Mouse (Mus musculus) stomach, embryonic 14.5 days (tissue): Measurements from ENCODE around the gene Olfr616. TPM values are rescaled to one million over a fixed set of nuclear protein-coding genes. Genes with fewer than 3 reads are reported as not detected.
"Not testable (repeated sequence)": the region's sequence is repeated elsewhere in the genome, so short reads cannot be mapped to it uniquely, and the experiment has no call there.

ENCODE experiments used
- ATAC-seq: fragments of 200-750 bp; cut with Nextera tagmentation; 2 replicates; pipeline ENCODE4 v1.8.0; 2017; ENCODE audit warnings: low read depth, moderate TSS enrichment; ENCODE audit not compliant: insufficient number of reproducible peaks, insufficient read depth, low FRiP score
- H3K27ac ChIP-seq: fragments of 300-500 bp; sonication (generic); 2 replicates; pipeline ENCODE4 v1.5.1; 2014; ENCODE audit warnings: mild to moderate bottlenecking, low read length, moderate library complexity, mixed read lengths
- H3K27me3 ChIP-seq: fragments of 300-500 bp; sonication (generic); 2 replicates; pipeline ENCODE4 v1.6.1; 2014; ENCODE audit warnings: low read length, control low read depth, mixed read lengths; ENCODE audit not compliant: control insufficient read depth, insufficient read depth
- H3K36me3 ChIP-seq: fragments of 300-500 bp; sonication (generic); 2 replicates; pipeline ENCODE4 v1.6.1; 2014; ENCODE audit warnings: mild to moderate bottlenecking, control low read depth, low read length, moderate library complexity, mixed read lengths; ENCODE audit not compliant: control insufficient read depth, insufficient read depth
- H3K4me1 ChIP-seq: fragments of 300-500 bp; sonication (generic); 2 replicates; pipeline ENCODE4 v1.6.1; 2014; ENCODE audit warnings: low read length, control low read depth, mixed read lengths; ENCODE audit not compliant: control insufficient read depth, insufficient read depth
- H3K4me2 ChIP-seq: fragments of 300-500 bp; sonication (generic); replicated peaks from 2 replicates; pipeline ENCODE4 v1.6.1; 2014; ENCODE audit warnings: low read depth, low read length, control low read depth
- H3K4me3 ChIP-seq: fragments of 300-500 bp; sonication (generic); 2 replicates; pipeline ENCODE4 v1.5.1; 2014; ENCODE audit warnings: low read depth, low read length, control low read depth
- H3K9ac ChIP-seq: fragments of 300-500 bp; sonication (generic); replicated peaks from 2 replicates; pipeline ENCODE4 v1.6.1; 2014; ENCODE audit warnings: low read depth, mild to moderate bottlenecking, control low read depth, low read length, moderate library complexity, mixed read lengths
- H3K9me3 ChIP-seq: fragments of 300-500 bp; sonication (generic); 2 replicates; pipeline ENCODE4 v1.6.1; 2016; ENCODE audit warnings: low read depth, low read length, control low read depth; ENCODE audit not compliant: control insufficient read depth
- WGBS: fragments of 180-500 bp; shearing (Covaris S2); extraction: QIAGEN DNeasy Blood & Tissue Kit; methylation state at CpG from one replicate; pipeline ENCODE4 v1.1.7; 2014; 5-methylcytosine and 5-hydroxymethylcytosine counted together
- microRNA-seq: library from miRNA; unstranded; fragments of <30 nt; microRNA quantifications from one replicate; pipeline ENCODE4, GENCODE M21; 2016
- polyA plus RNA-seq: library from polyadenylated mRNA; unstranded; fragments of >200 nt; fragmentation: Nextera tagmentation; extraction: Ambion mirVana; gene quantifications from 2 replicates; pipeline ENCODE4 v1.2.1, GENCODE M21; 2014

Gene Olfr616
- polyA plus RNA-seq, 1 experiment from 2014 or later: not detected

DNA sequence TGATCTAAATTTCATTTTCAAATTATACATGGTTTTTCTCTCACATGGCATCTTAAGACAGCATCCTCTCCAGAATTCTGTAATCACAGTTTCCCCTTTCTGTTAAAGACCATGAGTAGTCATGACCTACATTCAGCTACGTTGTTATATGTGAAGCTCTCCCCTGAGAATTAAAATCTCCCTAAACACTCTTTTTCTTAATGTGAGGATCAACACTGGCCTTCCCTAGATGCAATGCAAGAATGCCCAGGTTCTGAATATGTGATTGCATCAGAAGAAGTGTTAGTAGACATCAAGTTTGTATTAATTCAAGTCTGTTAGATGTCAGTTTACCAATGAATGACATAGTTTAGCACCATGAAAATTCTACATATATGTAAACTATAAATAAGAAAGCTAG lies 48.2 kb downstream of the Olfr616 start, which contains the start of gene Olfr611:
Olfr611 (minus strand) TSS at position 101 of the 400 bp plus-strand sequence.
- WGBS: 61% methylated on average over 1 of the region's 1 CpGs
- H3K27me3 ChIP-seq, H3K9me3 ChIP-seq, H3K4me3 ChIP-seq, H3K36me3 ChIP-seq, ATAC-seq, H3K4me1 ChIP-seq, H3K27ac ChIP-seq, H3K9ac ChIP-seq, H3K4me2 ChIP-seq: not testable (repeated sequence)

Small RNA genes lying within 50 kb of the gene (microRNA-seq; reads per million reads assigned to microRNA genes)
- gene Gm26506: not detected

Other genes starting within 250 kb of the Olfr616 start
- not detected in 2 replicates for gene Olfr598, start 245.6 kb downstream of the Olfr616 start, polyA plus RNA-seq
- gene Olfr599, start 233.2 kb downstream of the Olfr616 start, polyA plus RNA-seq: not detected in 2 replicates
- gene Olfr600, start 219.5 kb downstream of the Olfr616 start, polyA plus RNA-seq: not detected in 2 replicates
- not detected in 2 replicates for gene Olfr601, start 206.5 kb downstream of the Olfr616 start, polyA plus RNA-seq
- gene Olfr603, start 183.0 kb downstream of the Olfr616 start, polyA plus RNA-seq: not detected in 2 replicates
- not detected in 2 replicates for gene Usp17lc, start 154.1 kb downstream of the Olfr616 start, polyA plus RNA-seq
- gene Olfr605, start 123.7 kb downstream of the Olfr616 start, polyA plus RNA-seq: not detected in 2 replicates
- gene Olfr606, start 120.1 kb downstream of the Olfr616 start, polyA plus RNA-seq: not detected in 2 replicates
- gene Olfr607, start 105.0 kb downstream of the Olfr616 start, polyA plus RNA-seq: not detected in 2 replicates
- gene Olfr608, start 99.3 kb downstream of the Olfr616 start, polyA plus RNA-seq: not detected in 2 replicates
- gene Olfr609, start 71.1 kb downstream of the Olfr616 start, polyA plus RNA-seq: not detected in 2 replicates
- gene Olfr610, start 57.0 kb downstream of the Olfr616 start, polyA plus RNA-seq: not detected in 2 replicates
- gene Olfr611, start 48.3 kb downstream of the Olfr616 start, polyA plus RNA-seq: not detected in 2 replicates
- gene Olfr612, start 26.4 kb downstream of the Olfr616 start, polyA plus RNA-seq: not detected in 2 replicates
- not detected in 2 replicates for gene Olfr613, start 21.1 kb downstream of the Olfr616 start, polyA plus RNA-seq
- gene Olfr615, start 13.1 kb downstream of the Olfr616 start, polyA plus RNA-seq: not detected in 2 replicates
- gene Olfr617, start 3.9 kb upstream of the Olfr616 start, polyA plus RNA-seq: not detected in 2 replicates
- gene Olfr618, start 21.0 kb upstream of the Olfr616 start, polyA plus RNA-seq: not detected in 2 replicates
- gene Olfr619, start 31.4 kb upstream of the Olfr616 start, polyA plus RNA-seq: not detected in 2 replicates
- gene Olfr620, start 43.4 kb upstream of the Olfr616 start, polyA plus RNA-seq: not detected in 2 replicates
- gene Olfr622, start 73.6 kb upstream of the Olfr616 start, polyA plus RNA-seq: not detected in 2 replicates
- gene Olfr623, start 94.6 kb upstream of the Olfr616 start, polyA plus RNA-seq: not detected in 2 replicates
- gene Olfr624, start 102.0 kb upstream of the Olfr616 start, polyA plus RNA-seq: 0.04 TPM in 1 of 2 replicates, not detected in the other
- not detected in 2 replicates for gene Olfr625-ps1, start 113.6 kb upstream of the Olfr616 start, polyA plus RNA-seq
- not detected in 2 replicates for gene Olfr243, start 145.5 kb upstream of the Olfr616 start, polyA plus RNA-seq
- gene Olfr628, start 161.2 kb upstream of the Olfr616 start, polyA plus RNA-seq: not detected in 2 replicates
- gene Olfr629, start 175.8 kb upstream of the Olfr616 start, polyA plus RNA-seq: not detected in 2 replicates
- not detected in 2 replicates for gene Olfr630, start 188.2 kb upstream of the Olfr616 start, polyA plus RNA-seq
- gene Olfr69, start 202.5 kb upstream of the Olfr616 start, polyA plus RNA-seq: not detected in 2 replicates
- not detected in 2 replicates for gene Olfr68, start 210.6 kb upstream of the Olfr616 start, polyA plus RNA-seq
- gene Olfr67, start 222.7 kb upstream of the Olfr616 start, polyA plus RNA-seq: not detected in 2 replicates
- 1,564 and 1,619 TPM in 2 replicates for gene Hbb-bt, start 244.9 kb upstream of the Olfr616 start, polyA plus RNA-seq